Mouse (Mus musculus) adrenal gland (tissue): Measurements from ENCODE around the gene Rubcnl.

ENCODE experiments used
- intact Hi-C: fragments of 180-260 bp; cut with DNase I; formaldehyde crosslinking; loops from one replicate; pipeline ENCODE4 v1.15.1; 2025

The Rubcnl gene

GRCm38 (mm10) chr14:75069356-75069979 is 53.6 kb downstream of the Rubcnl start:
- intact Hi-C loops: no loop called here

- intact Hi-C loops: no loop called here
These were observed 55.3 kb downstream of the Rubcnl start for GRCm38 (mm10) chr14:75071091-75071490.

GRCm38 (mm10) chr14:75075299-75076180 is 59.7 kb downstream of the Rubcnl start:
- intact Hi-C loops: no loop called here

- intact Hi-C loops: no loop called here
These were observed 62.1 kb downstream of the Rubcnl start for GRCm38 (mm10) chr14:75077946-75078345.
